Mouse (Mus musculus) bone marrow, adult 2 months (tissue): ENCODE data around the gene 2310007B03Rik. TPM values are rescaled to one million over a fixed set of nuclear protein-coding genes. Genes with fewer than 3 reads are reported as not detected.

Experiments used
- H3K27ac ChIP-seq: fragments of 200-500 bp; 2 replicates; pipeline ENCODE4 v1.5.1; 2012; ENCODE audit warnings: low read depth, mild to moderate bottlenecking, control low read depth, inconsistent platforms, low read length; ENCODE audit not compliant: control insufficient read depth, poor library complexity, insufficient read depth
- H3K4me1 ChIP-seq: fragments of 200-500 bp; 2 replicates; pipeline ENCODE4 v1.6.1; 2011; ENCODE audit warnings: low read length; ENCODE audit not compliant: control insufficient read depth, insufficient read depth
- H3K4me3 ChIP-seq: fragments of 200-500 bp; replicated peaks from 2 replicates; pipeline ENCODE3; 2011; ENCODE audit warnings: mild to moderate bottlenecking, low read depth, low read length, control low read depth; ENCODE audit not compliant: control insufficient read depth
- CTCF ChIP-seq: fragments of 200-500 bp; IDR thresholded peaks from 2 replicates; pipeline ENCODE4 v1.5.1; 2011; ENCODE audit warnings: low read length, control low read depth; ENCODE audit not compliant: control insufficient read depth, insufficient read depth
- POLR2A ChIP-seq: fragments of 200-500 bp; IDR thresholded peaks from 2 replicates; pipeline ENCODE4 v1.6.1; 2011; ENCODE audit warnings: low read depth, mild to moderate bottlenecking, control low read depth, low read length, borderline replicate concordance; ENCODE audit not compliant: control insufficient read depth
- WGBS: fragments of 180-500 bp; shearing (Covaris S2); methylation state at CpG from one replicate; pipeline ENCODE4 v1.1.7; 2018; 5-methylcytosine and 5-hydroxymethylcytosine counted together
- polyA plus RNA-seq: library from polyadenylated mRNA; stranded (reverse); fragments of >200 nt; gene quantifications from 2 replicates; pipeline ENCODE4 v1.2.4, GENCODE M21; 2011; ENCODE audit warnings: low replicate concordance; ENCODE audit not compliant: missing spikeins, insufficient read depth, insufficient read length

The 2310007B03Rik gene
- polyA plus RNA-seq, 1 experiment = not detected

GRCm38 (mm10) chr1:93165447-93165846, 4.7 kb upstream of the 2310007B03Rik start:
- no peak overlapping the region for H3K27ac ChIP-seq
- H3K4me1 ChIP-seq = no peaks in the 10 kb centered on the region; the same call in 1 of the 2 replicates
- no peak overlapping the region for H3K4me3 ChIP-seq
- WGBS = 40% methylated on average over 9 of the region's 9 CpGs
- no peak for TF ChIP-seq POLR2A
- no peak for TF ChIP-seq CTCF

- Histone ChIP-seq H3K4me1 (no peaks in the 10 kb centered on the region; the same call in 1 of the 2 replicates), H3K27ac (no peak overlapping the region), H3K4me3 (no peak overlapping the region)
- 66% methylated on average over 7 of the region's 7 CpGs for WGBS
- TF ChIP-seq POLR2A (no peak), CTCF (no peak)
These were observed 1.8 kb upstream of the 2310007B03Rik start for GRCm38 (mm10) chr1:93162588-93162987.

GRCm38 (mm10) chr1:93161921-93162320, 1.2 kb upstream of the 2310007B03Rik start:
- 69% methylated on average over 10 of the region's 10 CpGs for WGBS
- Histone ChIP-seq H3K4me3 (no peak overlapping the region), H3K27ac (no peak overlapping the region), H3K4me1 (no peaks in the 10 kb centered on the region; the same call in 1 of the 2 replicates)
- TF ChIP-seq POLR2A (no peak), CTCF (no peak)

- 77% methylated on average over 8 of the region's 8 CpGs for WGBS
- no peak overlapping the region for H3K4me3 ChIP-seq
- TF ChIP-seq POLR2A (no peak), CTCF (no peak)
- H3K27ac ChIP-seq = no peak overlapping the region
- H3K4me1 ChIP-seq = no peaks in the 10 kb centered on the region; the same call in 1 of the 2 replicates
These were observed 602 bp upstream of the 2310007B03Rik start for GRCm38 (mm10) chr1:93161350-93161749.

GRCm38 (mm10) chr1:93159566-93160500, 915 bp downstream of the 2310007B03Rik start:
- H3K4me1 ChIP-seq = no peaks in the 10 kb centered on the region
- TF ChIP-seq POLR2A (no peak), CTCF (no peak)
- H3K4me3 ChIP-seq = no peak overlapping the region
- H3K27ac ChIP-seq = no peak overlapping the region
- WGBS = 78% methylated on average over 21 of the region's 21 CpGs

GRCm38 (mm10) chr1:93158916-93159315, 1.8 kb downstream of the 2310007B03Rik start:
- 76% methylated on average over 8 of the region's 8 CpGs for WGBS

GRCm38 (mm10) chr1:93157566-93157965, 3.2 kb downstream of the 2310007B03Rik start:
- WGBS = 64% methylated on average over 4 of the region's 4 CpGs
- no peak for TF ChIP-seq CTCF
- TF ChIP-seq POLR2A = no peak
- no peak overlapping the region for H3K4me3 ChIP-seq
- H3K4me1 ChIP-seq = no peaks in the 10 kb centered on the region
- H3K27ac ChIP-seq = no peak overlapping the region

More at GRCm38 (mm10) chr1:93158916-93159315, 1.8 kb downstream of the 2310007B03Rik start:
- H3K4me3 ChIP-seq = no peak overlapping the region
- TF ChIP-seq CTCF (no peak), POLR2A (no peak)
- H3K4me1 ChIP-seq = no peaks in the 10 kb centered on the region
- no peak overlapping the region for H3K27ac ChIP-seq

GRCm38 (mm10) chr1:93150907-93151661, 9.7 kb downstream of the 2310007B03Rik start:
- WGBS = 51% methylated on average over 2 of the region's 2 CpGs
- TF ChIP-seq CTCF (no peak), POLR2A (no peak)
- no peak overlapping the region for H3K4me3 ChIP-seq
- no peaks in the 10 kb centered on the region for H3K4me1 ChIP-seq
- no peak overlapping the region for H3K27ac ChIP-seq
